Mouse (Mus musculus): ENCODE data around the gene Fat4. TPM values are rescaled to one million over a fixed set of nuclear protein-coding genes. Genes with fewer than 3 reads are reported as not detected.

Fat4 gene
- 1.0 TPM in 2 replicates for polyA plus RNA-seq (2021; fragmentation: Nextera tagmentation)
- long read RNA-seq, experiment 1, partial matches to known transcripts: 1 of 1 reads
- long read RNA-seq, experiment 1, other reads (novel, unspliced or antisense): 0 of 1 reads
- long read RNA-seq, experiment 2, partial matches to known transcripts: 0 of 1 reads
- long read RNA-seq, experiment 2, other reads (novel, unspliced or antisense): 1 of 1 reads

GRCm38 (mm10) chr3:38886890-38887355 is at the start of gene Fat4:
TSS of gene Fat4 (plus strand) at chr3:38886940.

All from left cerebral cortex, adult 6 months (tissue).